Mouse (Mus musculus): ENCODE measurements around the gene Sgca.
A peak's percentile ranks its signal among the peaks of the same experiment; 100 is the strongest.

The Sgca gene

DNA sequence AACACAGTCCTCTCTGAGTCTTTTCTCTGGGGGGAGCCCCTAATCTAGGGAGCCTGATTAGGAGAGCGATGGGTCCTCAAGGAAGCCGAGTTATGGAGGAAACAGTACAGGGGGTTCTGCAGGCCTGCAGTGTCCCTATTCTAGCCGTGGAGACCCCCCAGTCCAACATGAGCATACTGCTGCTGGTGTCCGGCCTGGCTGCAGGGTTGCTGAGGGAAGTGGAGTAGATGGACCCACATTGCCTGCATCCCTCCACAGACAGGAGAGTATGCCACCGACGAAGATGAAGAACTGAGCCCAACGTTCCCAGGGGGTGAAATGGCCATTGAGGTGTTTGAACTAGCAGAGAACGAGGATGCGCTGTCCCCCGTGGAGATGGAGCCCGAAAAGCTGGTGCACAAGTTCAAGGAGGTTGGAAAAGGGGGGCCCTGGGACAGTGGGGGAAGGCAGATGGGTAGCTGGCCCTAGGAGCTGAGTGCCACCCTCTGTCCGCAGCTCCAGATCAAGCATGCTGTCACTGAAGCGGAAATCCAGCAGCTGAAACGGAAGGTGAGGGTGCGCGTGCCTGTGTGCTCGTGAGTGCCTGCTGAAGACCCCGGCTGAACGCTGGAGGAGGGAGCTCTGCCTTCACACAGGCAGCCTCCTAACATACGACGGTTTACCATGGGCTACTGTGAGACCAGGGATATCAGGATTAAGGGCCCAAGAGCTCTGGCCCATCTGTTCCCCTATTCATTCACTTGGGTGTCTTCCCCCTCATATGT is 25.6 kb upstream of the Sgca start:
- no peak for DNase-seq (ENCODE audit: low read depth, low spot score)

DNA sequence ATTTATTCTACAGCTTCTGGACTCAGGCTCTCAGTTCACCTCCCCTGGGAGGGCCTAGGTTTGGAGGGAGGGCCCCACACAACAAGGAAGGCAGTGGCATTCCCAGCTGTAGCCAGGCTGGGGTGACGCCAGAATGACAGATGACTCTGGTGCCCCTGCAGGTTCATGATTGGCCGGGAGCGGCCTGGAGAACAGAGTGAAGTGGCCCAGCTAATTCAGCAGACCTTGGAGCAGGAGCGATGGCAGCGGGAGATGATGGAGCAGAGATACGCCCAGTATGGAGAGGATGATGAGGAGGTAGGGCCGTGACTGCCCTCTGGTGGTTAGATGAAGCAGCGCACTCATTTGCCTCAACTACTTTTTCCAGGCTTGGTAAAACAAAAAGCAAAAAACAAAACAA is 24.9 kb upstream of the Sgca start:
- DNase-seq (ENCODE audit: low read depth, low spot score) = no peak

DNA sequence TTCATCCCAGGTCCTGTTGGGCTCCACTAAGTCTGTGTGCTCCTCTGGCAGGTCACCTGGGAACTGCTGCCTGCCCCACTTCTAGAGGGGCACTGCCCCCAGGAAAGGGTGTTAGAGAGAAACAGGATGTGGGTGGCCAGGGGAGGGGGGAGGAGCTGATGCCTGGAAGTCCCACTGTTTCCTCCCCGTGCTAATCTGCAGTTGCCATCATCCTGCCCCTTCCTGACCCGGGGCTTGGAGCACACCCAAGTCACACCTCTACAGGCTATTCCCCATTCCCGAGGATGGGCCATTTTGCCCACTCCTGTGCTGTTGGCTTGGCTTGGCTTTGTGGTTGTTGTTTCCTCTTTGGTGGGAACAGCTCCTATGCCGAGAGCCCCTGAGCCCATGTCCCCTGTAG is 24.4 kb upstream of the Sgca start:
- no peak for DNase-seq (ENCODE audit: low read depth, low spot score)

DNA sequence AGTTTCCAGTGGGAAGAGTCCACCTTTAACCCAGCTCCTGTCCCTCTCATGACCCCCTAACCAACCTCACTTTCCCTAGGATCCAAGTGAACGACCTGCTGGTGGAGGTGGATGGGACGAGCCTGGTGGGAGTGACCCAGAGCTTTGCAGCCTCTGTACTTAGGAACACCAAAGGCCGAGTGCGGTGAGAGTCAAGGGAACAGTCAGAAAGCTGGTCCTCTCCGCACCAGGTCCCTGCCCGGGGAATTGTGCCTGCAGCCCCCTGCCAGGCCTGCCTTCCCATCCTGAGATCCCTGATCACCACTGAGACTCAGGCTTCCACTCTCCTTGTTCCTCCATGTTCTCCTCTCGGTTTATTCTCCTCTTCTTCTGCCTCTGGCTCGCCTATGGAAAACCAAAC is 24.0 kb upstream of the Sgca start:
- no peak for DNase-seq (ENCODE audit: low read depth, low spot score)

DNA sequence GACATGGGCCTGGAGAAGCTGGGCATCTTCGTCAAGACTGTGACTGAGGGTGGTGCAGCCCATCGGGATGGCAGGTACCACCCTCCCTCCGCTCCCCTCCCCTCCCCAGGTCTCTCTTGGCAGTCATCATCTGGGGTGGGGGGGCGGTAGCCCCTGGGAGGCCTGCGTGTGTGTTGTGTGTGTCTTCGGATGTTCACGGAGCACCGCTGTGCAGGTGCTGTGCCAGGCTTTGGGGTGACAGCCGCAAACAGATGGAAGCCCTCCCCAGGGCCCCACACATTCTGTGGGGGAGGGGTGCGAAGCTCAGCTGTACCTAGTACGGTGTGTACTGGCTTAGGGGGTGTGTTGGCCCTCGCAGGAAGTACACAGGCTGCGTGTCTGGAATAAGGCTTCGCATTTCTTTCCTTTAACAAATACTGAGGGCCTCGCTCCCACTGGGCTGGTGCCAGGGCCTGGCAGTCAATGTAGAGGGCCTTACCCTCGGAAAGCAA is 22.0 kb upstream of the Sgca start:
- DNase-seq (ENCODE audit: low read depth, low spot score) = no peak

DNA sequence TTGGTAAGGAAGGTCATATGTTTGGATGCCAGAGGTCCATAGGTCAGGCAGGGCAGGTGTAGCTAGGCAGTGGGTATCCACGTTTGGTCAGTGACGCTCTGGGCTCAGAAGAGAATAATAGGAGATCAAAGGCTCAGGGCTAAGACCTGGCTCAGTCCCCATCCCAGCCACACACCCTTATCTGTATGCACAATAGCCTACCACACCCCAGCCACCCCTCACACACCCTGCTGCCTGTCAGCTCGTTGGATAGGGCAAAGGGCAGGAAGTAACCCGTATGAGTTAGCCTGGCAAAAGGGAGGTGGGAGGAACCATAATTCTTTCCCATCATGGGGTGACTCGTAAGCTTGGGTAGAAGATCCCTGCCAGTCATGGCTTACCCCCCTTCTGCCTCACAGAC is 21.5 kb upstream of the Sgca start:
- no peak for DNase-seq (ENCODE audit: low read depth, low spot score)

DNA sequence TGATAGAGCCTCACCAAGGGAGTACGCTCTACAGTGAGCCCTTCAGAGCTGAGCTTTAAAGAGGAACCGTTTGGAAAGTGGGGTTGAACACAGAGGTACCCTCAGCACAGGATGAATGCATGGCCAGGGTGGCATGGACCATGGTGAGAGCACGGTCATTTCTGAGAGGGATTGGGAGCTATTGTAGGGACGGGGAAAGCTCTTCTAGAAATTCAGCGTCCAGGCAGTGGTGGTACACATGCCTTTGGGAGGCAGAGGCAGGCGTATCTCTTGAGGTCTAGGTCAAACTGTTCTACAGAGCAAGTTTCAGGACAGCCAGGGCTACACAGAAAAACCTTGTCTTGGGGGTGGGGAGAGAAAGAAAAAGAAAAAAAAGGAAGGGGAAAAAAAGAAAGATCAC is 20.9 kb upstream of the Sgca start:
- no peak for DNase-seq (ENCODE audit: low read depth, low spot score)

DNA sequence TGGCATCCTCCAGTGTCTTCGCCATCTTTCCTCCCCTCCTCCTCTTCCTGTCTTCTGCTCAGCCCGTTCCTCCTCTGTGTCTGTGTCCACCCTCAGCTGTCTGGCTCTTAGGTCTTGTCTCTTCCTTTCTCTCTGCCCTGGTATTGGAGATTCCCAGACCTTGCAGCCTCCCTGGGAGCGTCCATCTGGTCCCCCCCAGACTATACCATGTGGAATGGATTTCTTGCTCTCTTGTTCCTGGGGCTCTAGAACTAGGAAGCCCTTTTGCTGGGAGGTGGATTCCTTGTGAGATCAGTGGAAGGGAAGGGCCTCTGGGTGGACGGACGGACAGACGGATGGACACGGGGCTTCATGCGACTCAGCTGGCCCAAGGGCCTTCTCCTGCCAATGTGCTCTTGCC is 20.0 kb upstream of the Sgca start:
- no peak for DNase-seq (ENCODE audit: low read depth, low spot score)

DNA sequence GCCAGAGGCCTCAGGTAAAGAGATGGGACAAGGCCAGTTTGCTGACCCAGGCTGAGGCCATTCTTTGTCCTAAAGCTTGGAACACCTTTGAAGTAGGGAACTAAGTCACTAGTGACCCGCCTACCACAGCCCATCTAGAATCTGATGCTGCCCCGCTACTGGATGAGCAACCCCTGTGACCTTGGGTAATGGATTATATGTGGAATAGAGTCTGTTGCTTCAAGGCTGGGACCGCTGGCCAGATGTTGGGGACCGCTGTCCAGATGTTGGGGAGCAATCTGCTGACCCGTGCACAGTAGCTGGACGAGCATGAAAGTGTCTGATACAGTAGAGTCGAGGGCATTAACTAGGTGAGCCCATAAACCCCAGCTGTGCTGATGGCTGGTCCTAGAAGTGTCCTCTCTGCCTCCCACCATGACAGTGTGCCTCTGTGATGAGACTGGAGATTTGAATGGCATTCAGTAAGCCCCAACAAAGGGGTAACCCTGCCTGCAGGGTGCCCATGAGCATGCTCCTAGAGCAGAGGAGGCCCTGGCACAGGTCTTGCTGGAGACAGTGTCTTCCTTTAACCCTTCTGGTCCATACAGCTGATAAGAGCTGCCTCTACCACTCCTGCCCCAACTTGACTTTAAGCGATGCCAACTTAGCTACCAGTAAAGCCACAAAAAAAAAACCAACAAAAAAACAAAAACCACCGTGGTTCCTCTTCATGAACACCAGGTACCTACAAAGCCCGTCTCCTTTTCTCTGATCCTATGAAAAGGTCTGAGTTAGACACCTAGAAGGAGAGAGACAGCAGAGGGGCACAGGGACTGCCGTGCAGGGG is 19.0 kb upstream of the Sgca start:
- no peak for DNase-seq (ENCODE audit: low read depth, low spot score)

DNA sequence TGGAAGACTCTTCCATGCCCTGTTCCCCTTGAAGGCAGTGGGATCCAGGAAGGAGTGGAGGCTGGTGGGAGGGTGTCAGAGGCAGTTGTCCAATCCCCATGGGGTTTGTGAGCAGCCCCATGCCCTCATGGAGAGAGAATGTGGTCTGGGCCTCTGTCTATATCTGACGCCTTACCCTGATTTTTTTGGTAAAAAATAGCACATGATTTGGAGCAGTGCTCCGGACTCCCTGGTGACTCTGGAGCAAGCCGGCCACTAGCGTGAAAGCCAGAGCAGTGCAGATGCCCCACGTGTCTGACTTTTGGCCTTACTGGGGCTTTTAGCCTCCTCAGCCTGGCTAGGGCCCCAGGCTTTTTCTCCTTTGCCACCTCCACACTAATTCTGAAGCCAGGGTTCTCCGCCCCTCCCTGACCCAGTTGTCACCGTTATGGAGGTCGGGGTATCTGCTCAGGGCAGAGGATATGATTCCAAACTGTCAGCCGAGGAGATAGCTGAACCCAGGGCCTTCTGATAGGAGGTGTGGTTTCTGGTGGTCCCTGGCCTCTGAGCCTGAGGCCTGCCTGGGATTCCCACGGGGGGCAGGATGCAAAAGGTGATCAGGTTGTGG is 18.2 kb upstream of the Sgca start:
- DNase-seq (ENCODE audit: low read depth, low spot score) = no peak

DNA sequence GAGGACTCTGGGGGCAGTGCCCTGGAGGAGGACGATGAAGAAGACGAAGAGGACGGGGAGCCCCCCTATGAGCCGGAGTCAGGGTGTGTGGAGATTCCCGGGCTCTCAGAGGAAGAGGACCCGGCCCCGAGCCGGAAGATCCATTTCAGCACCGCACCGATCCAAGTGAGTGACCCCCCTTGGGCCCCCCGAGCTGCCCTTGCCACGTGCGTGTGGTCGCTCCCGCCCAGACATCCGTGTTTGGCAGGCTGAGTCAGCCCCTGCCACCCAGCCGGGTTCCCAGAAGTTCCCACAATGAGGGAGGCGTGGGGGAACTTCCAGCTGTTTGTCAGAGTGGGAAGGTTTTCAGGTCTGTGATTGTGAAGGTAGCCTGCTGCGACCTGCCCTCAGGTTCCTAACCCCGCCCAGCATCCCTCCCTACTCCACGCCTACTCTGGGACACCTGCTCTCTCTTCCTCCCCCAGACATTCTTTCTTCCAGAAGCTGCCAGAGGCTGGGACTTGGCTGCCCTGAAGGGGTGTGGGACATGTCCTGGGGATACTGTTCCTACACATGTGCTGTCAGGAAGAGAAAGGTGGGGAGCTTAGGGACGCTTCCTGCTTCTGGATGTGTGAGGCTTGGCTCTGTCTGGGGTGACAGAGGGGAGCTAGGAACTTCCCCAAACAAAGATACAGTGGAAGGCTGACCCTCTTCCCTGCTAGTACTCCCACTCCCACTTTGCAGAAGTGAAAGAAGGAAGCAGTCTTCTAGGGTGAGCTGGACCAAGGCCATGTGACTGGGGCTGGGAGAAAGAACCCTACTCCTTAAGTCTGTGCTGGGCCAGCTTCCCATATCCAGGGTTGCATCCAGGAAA is 16.9 kb upstream of the Sgca start:
- DNase-seq (ENCODE audit: low read depth, low spot score) = no peak

DNA sequence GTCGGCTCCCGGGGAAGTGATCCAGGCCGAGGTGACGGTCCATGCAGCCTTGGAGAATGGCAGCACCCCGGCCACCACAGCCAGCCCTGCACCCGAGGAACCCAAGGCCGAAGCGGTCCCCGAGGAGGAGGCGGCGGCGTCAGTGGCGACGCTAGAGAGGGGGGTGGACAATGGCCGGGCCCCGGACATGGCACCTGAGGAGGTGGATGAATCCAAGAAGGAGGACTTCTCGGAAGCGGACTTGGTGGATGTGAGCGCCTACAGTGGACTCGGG is 16.3 kb upstream of the Sgca start:
- no peak for DNase-seq (ENCODE audit: low read depth, low spot score)

DNA sequence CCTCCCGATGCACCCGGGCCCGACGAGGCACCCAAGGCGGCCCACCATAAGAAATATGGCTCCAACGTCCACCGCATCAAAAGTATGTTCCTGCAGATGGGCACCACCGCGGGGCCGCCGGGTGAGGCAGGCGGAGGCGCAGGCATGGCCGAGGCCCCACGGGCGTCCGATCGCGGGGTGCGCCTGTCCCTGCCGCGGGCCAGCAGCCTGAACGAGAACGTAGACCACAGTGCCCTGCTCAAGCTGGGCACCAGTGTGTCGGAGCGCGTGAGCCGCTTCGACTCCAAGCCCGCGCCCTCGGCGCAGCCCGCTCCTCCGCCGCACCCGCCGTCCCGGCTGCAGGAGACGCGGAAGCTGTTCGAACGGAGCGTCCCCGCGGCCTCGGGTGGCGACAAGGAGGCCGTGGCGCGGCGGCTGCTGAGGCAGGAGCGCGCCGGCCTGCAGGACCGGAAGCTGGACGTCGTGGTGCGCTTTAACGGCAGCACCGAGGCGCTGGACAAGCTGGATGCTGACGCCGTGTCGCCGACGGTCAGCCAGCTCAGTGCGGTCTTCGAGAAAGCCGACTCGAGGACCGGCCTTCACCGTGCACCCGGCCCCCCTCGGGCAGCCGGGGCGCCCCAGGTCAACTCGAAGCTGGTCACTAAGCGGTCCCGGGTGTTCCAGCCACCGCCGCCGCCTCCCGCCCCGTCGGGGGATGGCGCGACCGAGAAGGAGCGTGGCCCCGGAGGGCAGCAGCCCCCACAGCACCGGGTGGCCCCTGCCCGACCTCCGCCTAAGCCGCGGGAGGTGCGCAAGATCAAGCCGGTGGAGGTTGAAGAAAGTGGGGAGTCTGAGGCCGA is 15.7 kb upstream of the Sgca start:
- no peak for DNase-seq (ENCODE audit: low read depth, low spot score)

DNA sequence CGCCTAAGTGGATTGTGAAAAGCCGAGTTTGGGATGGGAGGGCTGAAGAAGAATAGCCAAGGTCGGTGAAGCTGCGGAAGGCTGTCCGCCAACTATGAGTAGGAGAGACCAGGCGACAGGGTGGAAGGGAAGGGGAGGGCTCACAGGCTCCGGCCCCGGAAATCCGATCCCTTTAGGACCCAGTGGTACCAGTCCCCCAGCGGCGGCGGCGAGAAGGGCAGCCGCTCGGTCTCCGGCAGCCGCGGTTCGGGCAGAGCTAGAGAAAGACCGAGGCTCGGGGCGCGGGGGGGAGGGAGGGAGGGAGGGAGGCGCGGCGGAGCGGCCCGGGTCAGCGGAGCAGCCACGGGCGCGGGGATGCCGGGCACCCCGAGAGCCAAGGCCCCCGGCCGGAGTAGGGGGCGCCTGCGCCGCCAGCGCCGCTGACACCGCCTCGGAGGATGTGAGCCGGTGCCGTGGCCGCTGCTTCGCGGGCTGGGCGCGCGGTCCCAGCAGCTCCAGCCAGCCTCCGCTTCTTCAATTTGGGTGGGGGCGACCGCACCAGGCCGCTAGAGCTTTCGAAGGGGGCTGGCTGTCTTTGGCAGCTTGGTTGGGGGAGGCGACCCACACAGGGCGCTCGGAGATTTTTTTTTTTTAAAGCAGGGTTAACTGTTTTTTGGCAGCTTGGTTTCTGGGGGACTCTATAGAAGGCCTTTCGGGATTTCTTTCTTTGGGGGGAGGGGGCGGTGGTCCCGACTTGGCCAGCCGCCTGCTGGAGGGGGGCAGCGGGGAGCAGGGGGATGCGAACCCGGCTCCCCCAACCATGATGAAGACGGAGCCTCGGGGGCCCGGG is 14.8 kb upstream of the Sgca start, which contains the start of gene Ppp1r9b:
TSS of gene Ppp1r9b (plus strand) at position 287 of the 829 bp plus-strand sequence.
- DNase-seq (ENCODE audit: low read depth, low spot score) = peak; percentile 84

DNA sequence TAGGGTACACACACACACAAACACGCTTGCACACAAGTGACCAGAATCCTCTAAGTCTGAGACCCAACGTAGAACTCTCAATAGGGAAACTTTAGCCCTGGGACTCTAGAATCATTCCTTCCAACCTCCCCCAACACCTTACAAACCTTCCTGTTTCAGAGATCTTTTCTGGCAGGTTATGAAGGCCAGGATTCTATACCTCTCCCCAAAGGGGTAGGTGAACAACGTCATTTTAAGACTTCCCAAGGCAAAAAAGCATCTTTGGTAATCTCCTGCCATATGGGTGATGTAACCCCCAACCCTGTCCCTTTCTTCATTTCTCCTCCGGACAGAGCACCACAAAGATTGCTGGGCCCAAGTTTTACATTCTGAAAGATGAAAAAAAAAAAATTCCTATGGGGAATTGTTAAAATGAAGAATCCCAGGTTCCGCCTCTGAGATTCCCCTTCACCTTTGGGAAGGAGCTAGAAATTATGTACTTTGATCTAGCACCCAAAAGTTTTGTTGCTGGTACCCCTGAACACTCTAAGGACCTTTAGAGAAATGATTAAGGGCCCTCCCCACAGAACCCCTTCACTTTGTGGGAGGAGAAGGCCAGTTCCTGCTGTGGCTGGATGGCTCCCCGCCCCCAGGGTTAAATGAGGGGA is 14.1 kb upstream of the Sgca start:
- no peak for DNase-seq (ENCODE audit: low read depth, low spot score)

DNA sequence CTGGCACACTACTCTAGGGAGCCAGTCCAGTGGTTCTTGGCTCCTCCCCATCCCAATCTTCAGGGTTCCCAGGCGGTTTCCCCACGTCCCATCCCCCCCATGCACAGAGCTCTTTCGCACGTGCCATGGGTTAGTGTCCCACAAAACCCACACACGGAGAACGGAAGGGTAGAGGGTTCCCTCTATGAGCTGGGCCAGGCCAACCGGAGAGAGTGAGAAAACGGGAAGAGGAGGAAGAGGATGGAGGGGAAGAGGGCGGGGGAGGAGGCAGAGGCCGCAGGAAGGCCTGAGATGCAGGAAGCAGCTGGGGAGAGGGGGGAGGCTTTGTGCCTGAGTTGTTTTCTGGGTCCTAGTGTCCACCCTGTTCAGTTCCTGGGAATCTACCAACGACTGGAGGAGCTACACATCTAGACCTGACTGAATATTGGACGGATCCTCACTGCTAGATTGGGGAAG is 13.5 kb upstream of the Sgca start:
- peak; percentile 96 for DNase-seq (ENCODE audit: low read depth, low spot score)

DNA sequence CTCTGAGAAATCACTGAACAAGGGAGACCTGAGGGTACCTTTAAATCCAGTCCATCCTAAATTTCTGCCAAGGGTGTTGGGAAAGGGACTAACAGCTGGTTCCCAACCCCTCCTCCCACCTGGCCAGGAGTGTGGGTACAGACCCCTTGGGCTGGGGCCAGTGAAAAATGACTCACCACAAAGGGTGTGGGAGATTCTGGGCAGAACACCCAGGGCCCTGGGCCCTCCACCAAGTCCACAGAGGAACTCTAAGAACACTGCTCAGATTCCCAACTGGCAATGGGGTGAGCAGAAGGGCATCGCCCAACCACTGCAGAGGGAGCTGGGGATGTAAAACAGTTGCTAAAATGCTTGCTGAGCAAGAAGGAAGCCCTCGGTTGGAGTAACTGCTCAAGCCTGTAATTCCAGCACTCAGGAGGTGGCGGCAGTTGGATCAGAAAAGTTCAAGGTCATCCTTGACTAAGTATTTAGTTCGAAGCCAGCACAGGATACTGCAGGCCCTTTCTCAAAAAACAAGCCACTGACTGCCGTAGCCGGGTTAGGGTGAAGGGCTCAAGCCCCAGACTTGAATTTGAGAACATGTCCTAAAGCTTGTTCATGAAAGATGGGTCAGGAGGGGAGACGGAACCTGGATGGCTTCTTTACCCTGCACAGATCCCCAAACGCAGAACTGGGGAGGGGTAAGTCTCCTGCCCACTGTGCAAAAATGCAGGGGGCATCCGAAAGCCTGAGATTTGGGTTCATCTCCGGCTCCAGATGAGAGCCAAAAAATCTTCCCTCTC is 12.8 kb upstream of the Sgca start:
- no peak for DNase-seq (ENCODE audit: low read depth, low spot score)

DNA sequence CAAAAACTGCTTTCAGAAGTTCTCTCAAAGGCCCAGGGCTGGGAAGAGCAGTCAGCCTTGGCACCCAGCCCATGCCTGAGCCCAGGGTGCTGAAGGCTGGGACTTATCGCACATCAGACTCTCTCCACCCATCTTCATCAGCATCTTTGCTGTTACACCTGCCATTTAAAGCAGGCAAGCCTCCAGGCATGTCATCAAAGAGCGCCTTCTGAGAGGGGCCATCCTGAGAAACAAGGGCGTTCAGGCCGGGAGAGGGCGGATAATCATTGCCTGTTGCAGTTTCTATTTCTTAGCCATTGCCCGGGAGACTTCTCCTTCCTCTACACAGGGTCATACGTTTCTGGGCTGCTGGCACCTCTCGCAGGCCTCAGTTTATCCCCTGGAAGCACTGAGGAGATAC is 11.7 kb upstream of the Sgca start:
- no peak for DNase-seq (ENCODE audit: low read depth, low spot score)

DNA sequence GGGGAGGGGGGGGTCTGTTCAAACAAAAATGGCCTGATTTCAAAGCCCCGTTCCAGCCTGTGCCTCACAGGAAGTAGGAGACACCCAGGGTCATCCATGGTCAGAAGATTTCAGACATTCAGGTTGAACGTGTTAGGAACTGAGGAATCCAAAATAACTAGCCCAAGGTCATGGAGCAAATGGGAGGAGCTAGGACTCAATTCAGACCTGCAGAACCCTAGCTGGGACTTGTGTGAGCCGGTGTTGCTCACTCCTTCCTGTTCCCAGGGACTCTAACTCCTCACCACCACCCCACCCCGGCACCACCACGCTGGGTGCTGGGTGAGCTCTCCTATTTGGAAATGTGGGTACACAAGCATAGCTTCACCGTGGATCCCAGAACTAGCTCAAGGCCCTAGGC is 11.2 kb upstream of the Sgca start:
- DNase-seq (ENCODE audit: low read depth, low spot score) = no peak
